ENCODE assay signal across 24 mouse cellular contexts in genomic region chr9:61487824-61488223, GRCm38 (mm10).
DNase-seq lines count a peak whose midpoint lies in the region; ATAC-seq lines count a peak whose summit lies in the region.
"Had no signal": no experiment of that assay in that cellular context is flagged by ENCODE, and none has a peak within 500 bp of the region (broad histone marks: within the 10 kb centered on the region; RNA-seq: fewer than 3 reads in every experiment).

No protein-coding gene starts in this region.

- intact Hi-C loops in left cerebral cortex, postnatal 10 days (cut with DNase I) = no loop called here

- WGBS in forebrain, embryonic 16.5 days = 94% methylated on average over 12 of the region's 12 CpGs

- H3K4me3 ChIP-seq in forebrain, embryonic 16.5 days (replicated peaks; ENCODE audit: low read length) = no peak overlapping the region
- H3K4me3 ChIP-seq: forebrain, embryonic 13.5 days; left cerebral cortex, adult 2 months; liver, embryonic 13.5 days; megakaryocyte, embryonic 14.5 days; midbrain, embryonic 12.5 days; myocyte; neural tube, embryonic 12.5 days had no signal

- no peak for ATAC-seq in granulocyte monocyte progenitor cell, adult 5-6 weeks (replicated peaks; ENCODE audit: poor library complexity, severe bottlenecking)
- ATAC-seq in forebrain, embryonic 16.5 days = no peak
- ATAC-seq: forebrain, embryonic 13.5 days; intestine, postnatal 0 days; lung, postnatal 0 days had no signal

- H3K27ac ChIP-seq in forebrain, embryonic 16.5 days (ENCODE audit: low read length) = no peak overlapping the region
- H3K27ac ChIP-seq: forebrain, embryonic 13.5 days; hindbrain, embryonic 14.5 days; left cerebral cortex, adult 2 months; liver, embryonic 13.5 days; midbrain, embryonic 12.5 days; neural tube, embryonic 12.5 days had no signal

- peak; percentile 13 to 48 for DNase-seq in left cerebral cortex, adult 18-20 months (ENCODE audit: low spot score in 2 of 2)
- DNase-seq in left cerebral cortex, postnatal 10 days (ENCODE audit: extremely low spot score in 1 of 2, low spot score in 2 of 2) = no peak
- DNase-seq in urinary bladder, postnatal 14 days (ENCODE audit: low spot score) = peak; percentile 23
- no peak for DNase-seq in urinary bladder, postnatal 36 days (ENCODE audit: low spot score in 2 of 2)
- DNase-seq in brain, adult 2 months (ENCODE audit: low read depth, low spot score) = peak; percentile 55
- DNase-seq: B cell, adult 2 months; cerebellum, adult 11 months; gastrocnemius, postnatal 10 days; kidney, adult 9 months; liver, embryonic 13.5 days; lung, postnatal 4 days; thymus, postnatal 4 days had no signal

- peaks cover 4% of the 10 kb centered on the region; the same call in 1 of the 2 replicates for H3K4me1 ChIP-seq in forebrain, embryonic 16.5 days (replicated peaks; ENCODE audit: control insufficient read depth, insufficient read depth, low read length)
- H3K4me1 ChIP-seq: liver, embryonic 13.5 days; megakaryocyte, embryonic 14.5 days had no signal

- H3K27me3 ChIP-seq in forebrain, embryonic 16.5 days (replicated peaks; ENCODE audit: control insufficient read depth, insufficient read depth, low read length) = peaks cover 28% of the 10 kb centered on the region

- H3K9me3 ChIP-seq in forebrain, embryonic 16.5 days (ENCODE audit: control insufficient read depth, low read length) = no peaks in the 10 kb centered on the region
- H3K9me3 ChIP-seq: forebrain, embryonic 13.5 days; liver, embryonic 13.5 days; midbrain, embryonic 12.5 days; neural tube, embryonic 12.5 days had no signal

- H3K9ac ChIP-seq in forebrain, embryonic 16.5 days (replicated peaks; ENCODE audit: low read depth, low read length) = no peak overlapping the region
- H3K9ac ChIP-seq: forebrain, embryonic 13.5 days; hindbrain, embryonic 14.5 days; liver, embryonic 13.5 days; midbrain, embryonic 12.5 days; neural tube, embryonic 12.5 days had no signal

- no peak overlapping the region for H3K4me2 ChIP-seq in forebrain, embryonic 16.5 days (ENCODE audit: low read length)
- H3K4me2 ChIP-seq: forebrain, embryonic 13.5 days; heart, embryonic 11.5 days; hindbrain, embryonic 14.5 days; liver, embryonic 13.5 days; midbrain, embryonic 12.5 days; neural tube, embryonic 12.5 days had no signal

- no peaks in the 10 kb centered on the region for H3K36me3 ChIP-seq in forebrain, embryonic 16.5 days (ENCODE audit: control insufficient read depth, insufficient read depth)
- H3K36me3 ChIP-seq: liver, embryonic 13.5 days; midbrain, embryonic 12.5 days; neural tube, embryonic 12.5 days had no signal

Comparison
In these comparisons a context has a peak if more than half of its experiments do, and no peak if none do; other contexts are left out.
1. DNase-seq: peak in left cerebral cortex, adult 18-20 months (2 of 2), urinary bladder, postnatal 14 days (single experiment) and brain, adult 2 months (single experiment); none in left cerebral cortex, postnatal 10 days (0 of 2) and urinary bladder, postnatal 36 days (0 of 2).